Mouse (Mus musculus) embryonic facial prominence, embryonic 14.5 days (tissue): ENCODE measurements at regions not wholly inside any gene's neighbourhood (a gene's known extent, or its start where the extent isn't known, plus 50 kb on each side); places are given as distances from the start of the nearest gene placed in this dataset.

Source experiments
- ATAC-seq: fragments of 200-750 bp; cut with Nextera tagmentation; 2 replicates; pipeline ENCODE4 v1.8.0; 2017; ENCODE audit warnings: low read depth, moderate number of reproducible peaks, moderate TSS enrichment
- DNase-seq: peaks from one replicate; pipeline ENCODE4 v3.0.0-alpha.2; 2015; ENCODE audit warnings: low spot score
- H3K27ac ChIP-seq: fragments of 300-500 bp; sonication (generic); replicated peaks from 2 replicates; pipeline ENCODE4 v1.5.1; 2014; ENCODE audit warnings: low read depth, mild to moderate bottlenecking, low read length, moderate library complexity
- H3K27me3 ChIP-seq: fragments of 300-500 bp; sonication (generic); replicated peaks from 2 replicates; pipeline ENCODE4 v1.6.1; 2014; ENCODE audit warnings: low read length; ENCODE audit not compliant: control insufficient read depth, insufficient read depth
- H3K36me3 ChIP-seq: fragments of 300-500 bp; sonication (generic); 2 replicates; pipeline ENCODE4 v1.6.1; 2014; ENCODE audit warnings: low read length, mixed read lengths; ENCODE audit not compliant: control insufficient read depth, insufficient read depth
- H3K4me1 ChIP-seq: fragments of 300-500 bp; sonication (generic); 2 replicates; pipeline ENCODE4 v1.6.1; 2014; ENCODE audit warnings: antibody characterized with exemption, low read length; ENCODE audit not compliant: control insufficient read depth, insufficient read depth
- H3K4me2 ChIP-seq: fragments of 300-500 bp; sonication (generic); 2 replicates; pipeline ENCODE4 v1.6.1; 2014; ENCODE audit warnings: low read depth, mild to moderate bottlenecking, low read length, moderate library complexity, mixed read lengths
- H3K4me3 ChIP-seq: fragments of 300-500 bp; sonication (generic); 2 replicates; pipeline ENCODE4 v1.5.1; 2014; ENCODE audit warnings: low read depth, mild to moderate bottlenecking, low read length
- H3K9ac ChIP-seq: fragments of 300-500 bp; sonication (generic); 2 replicates; pipeline ENCODE4 v1.6.1; 2014; ENCODE audit warnings: low read depth, mild to moderate bottlenecking, low read length, moderate library complexity, mixed read lengths
- H3K9me3 ChIP-seq: fragments of 300-500 bp; sonication (generic); 2 replicates; pipeline ENCODE4 v1.6.1; 2016; ENCODE audit warnings: low read length; ENCODE audit not compliant: control insufficient read depth
- WGBS: fragments of 180-500 bp; shearing (Covaris S2); extraction: QIAGEN DNeasy Blood & Tissue Kit; methylation state at CpG from one replicate; pipeline ENCODE4 v1.1.7; 2014; 5-methylcytosine and 5-hydroxymethylcytosine counted together

DNA sequence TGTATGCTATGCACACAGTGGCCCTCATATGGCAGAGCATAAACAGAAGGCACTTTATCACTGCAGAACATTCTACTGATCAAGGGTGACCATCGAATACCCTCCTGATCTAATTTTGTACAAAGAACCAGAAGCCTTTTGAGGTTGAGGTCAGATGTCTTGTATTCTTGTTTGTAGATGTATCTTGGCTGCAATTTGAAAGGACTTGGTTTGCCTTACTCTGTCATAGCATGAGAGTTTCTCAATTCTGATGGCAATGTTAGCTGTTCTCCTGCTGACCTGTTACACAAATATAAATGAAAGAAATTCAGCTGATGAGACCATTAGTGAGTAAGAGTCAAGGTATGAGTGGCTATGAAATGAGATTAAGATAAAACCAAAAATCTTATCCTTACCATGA lies 199.1 kb upstream of the Aldoart1 start:
- H3K27me3 ChIP-seq, result no peaks in the 10 kb centered on the region
- H3K9ac ChIP-seq, result no peak overlapping the region

DNA sequence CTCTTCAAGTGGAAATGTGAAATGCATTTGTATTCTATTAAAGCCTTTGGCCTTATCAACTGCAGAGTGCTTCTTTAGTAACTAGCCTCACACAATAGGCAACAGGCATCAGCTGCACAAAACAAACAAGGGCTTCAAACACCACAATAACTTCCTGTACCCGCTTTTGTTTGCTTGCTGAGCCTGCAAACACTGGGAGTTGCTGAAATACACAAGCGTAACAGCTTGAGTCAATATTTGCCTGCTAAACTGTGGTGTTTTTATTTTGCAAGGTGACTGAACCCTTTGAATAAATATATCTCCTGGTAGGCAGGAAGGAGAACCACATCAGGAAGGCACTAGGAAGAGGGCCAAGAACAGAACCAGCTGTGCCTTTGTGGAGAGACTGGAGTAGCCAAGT lies 195.4 kb upstream of the Aldoart1 start:
- WGBS, result 51% methylated on average over 2 of the region's 2 CpGs
- Histone ChIP-seq H3K27me3 (no peaks in the 10 kb centered on the region), H3K9ac (no peak overlapping the region), H3K27ac (no peak overlapping the region), H3K4me1 (no peaks in the 10 kb centered on the region; the same call in 1 of the 2 replicates), H3K36me3 (no peaks in the 10 kb centered on the region), H3K4me2 (no peak overlapping the region), H3K4me3 (no peak overlapping the region), H3K9me3 (no peaks in the 10 kb centered on the region)
- DNase-seq (peak; percentile 27), ATAC-seq (no peak; the same call in 1 of the 2 replicates)

More for the DNA sequence above, 199.1 kb upstream of the Aldoart1 start:
- no peaks in the 10 kb centered on the region; the same call in 1 of the 2 replicates for H3K4me1 ChIP-seq
- no peak overlapping the region for H3K27ac ChIP-seq
- no peaks in the 10 kb centered on the region for H3K36me3 ChIP-seq
- no peaks in the 10 kb centered on the region for H3K9me3 ChIP-seq
- no peak for ATAC-seq
- 88% methylated on average over 1 of the region's 1 CpGs for WGBS
- H3K4me3 ChIP-seq, result no peak overlapping the region
- no peak overlapping the region for H3K4me2 ChIP-seq
- DNase-seq, result no peak

- H3K36me3 ChIP-seq, result no peaks in the 10 kb centered on the region
- no peak overlapping the region for H3K9ac ChIP-seq
- ATAC-seq, result no peak
- DNase-seq, result no peak
- H3K4me2 ChIP-seq, result no peak overlapping the region
- 12% methylated on average over 2 of the region's 2 CpGs for WGBS
- H3K9me3 ChIP-seq, result no peaks in the 10 kb centered on the region
- H3K4me1 ChIP-seq, result no peaks in the 10 kb centered on the region; the same call in 1 of the 2 replicates
- no peak overlapping the region for H3K27ac ChIP-seq
- H3K4me3 ChIP-seq, result no peak overlapping the region
- H3K27me3 ChIP-seq, result no peaks in the 10 kb centered on the region
Measured at GRCm38 (mm10) chr4:73044356-73044755, 191.9 kb upstream of the Aldoart1 start.

GRCm38 (mm10) chr4:73042672-73043071 lies 190.2 kb upstream of the Aldoart1 start:
- H3K4me3 ChIP-seq, result no peak overlapping the region
- ATAC-seq (no peak), DNase-seq (peak; percentile 82)
- H3K36me3 ChIP-seq, result no peaks in the 10 kb centered on the region
- WGBS, result 14% methylated on average over 2 of the region's 2 CpGs
- H3K27ac ChIP-seq, result no peak overlapping the region
- H3K4me1 ChIP-seq, result no peaks in the 10 kb centered on the region; the same call in 1 of the 2 replicates
- no peak overlapping the region for H3K9ac ChIP-seq
- H3K27me3 ChIP-seq, result no peaks in the 10 kb centered on the region
- H3K9me3 ChIP-seq, result no peaks in the 10 kb centered on the region
- no peak overlapping the region for H3K4me2 ChIP-seq

DNA sequence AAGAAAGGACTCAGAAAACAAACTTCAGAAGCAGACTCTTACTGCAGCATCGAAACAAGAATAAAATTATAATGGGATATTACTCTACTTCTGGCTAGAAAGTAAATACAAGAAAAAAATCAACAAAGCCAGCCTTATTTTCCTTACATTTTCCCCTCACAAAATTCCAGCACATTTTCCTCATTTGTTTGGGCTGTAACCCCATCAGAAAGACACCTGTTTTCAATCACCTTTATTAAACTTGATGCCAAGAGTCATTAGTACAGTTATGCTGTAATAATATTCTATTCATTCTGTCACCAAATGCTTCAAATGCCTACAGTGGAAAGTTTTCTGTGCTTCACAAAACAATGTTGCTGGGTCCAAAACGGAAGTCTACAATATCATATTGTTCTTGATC lies 189.1 kb upstream of the Aldoart1 start:
- H3K4me1 ChIP-seq, result no peaks in the 10 kb centered on the region

DNA sequence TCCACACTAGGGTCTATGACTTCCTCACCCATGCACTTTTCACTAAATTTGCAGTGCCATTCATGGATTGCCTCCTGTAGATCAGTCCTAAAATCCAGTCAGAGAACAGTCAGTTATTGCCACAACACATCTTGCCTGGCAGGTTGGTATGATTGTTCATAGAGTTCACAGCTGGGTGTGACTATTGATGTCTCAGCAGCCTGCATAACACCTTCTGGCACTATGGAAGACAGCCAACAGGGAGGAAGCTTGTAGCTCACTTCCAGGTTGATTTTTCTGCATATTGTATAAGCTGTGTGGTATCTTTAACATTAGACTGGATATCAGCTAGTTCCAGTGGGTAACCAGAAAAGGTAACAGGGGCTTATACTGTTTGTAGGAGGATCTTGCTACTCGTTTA lies 145.3 kb upstream of the Aldoart1 start:
- no peak for ATAC-seq
- DNase-seq, result peak; percentile 8
- no peaks in the 10 kb centered on the region for H3K9me3 ChIP-seq
- WGBS, result 63% methylated on average over 1 of the region's 1 CpGs
- H3K4me3 ChIP-seq, result no peak overlapping the region
- H3K4me1 ChIP-seq, result no peaks in the 10 kb centered on the region
- no peaks in the 10 kb centered on the region for H3K27me3 ChIP-seq
- H3K36me3 ChIP-seq, result no peaks in the 10 kb centered on the region
- H3K27ac ChIP-seq, result no peak overlapping the region
- H3K9ac ChIP-seq, result no peak overlapping the region
- no peak overlapping the region for H3K4me2 ChIP-seq

More for the DNA sequence above, 189.1 kb upstream of the Aldoart1 start:
- no peak for ATAC-seq
- WGBS, result 40% methylated on average over 2 of the region's 2 CpGs
- H3K9me3 ChIP-seq, result no peaks in the 10 kb centered on the region
- no peaks in the 10 kb centered on the region for H3K36me3 ChIP-seq
- peak; percentile 29 for DNase-seq
- no peak overlapping the region for H3K9ac ChIP-seq
- no peak overlapping the region for H3K4me3 ChIP-seq
- no peaks in the 10 kb centered on the region for H3K27me3 ChIP-seq
- H3K27ac ChIP-seq, result no peak overlapping the region
- no peak overlapping the region for H3K4me2 ChIP-seq

DNA sequence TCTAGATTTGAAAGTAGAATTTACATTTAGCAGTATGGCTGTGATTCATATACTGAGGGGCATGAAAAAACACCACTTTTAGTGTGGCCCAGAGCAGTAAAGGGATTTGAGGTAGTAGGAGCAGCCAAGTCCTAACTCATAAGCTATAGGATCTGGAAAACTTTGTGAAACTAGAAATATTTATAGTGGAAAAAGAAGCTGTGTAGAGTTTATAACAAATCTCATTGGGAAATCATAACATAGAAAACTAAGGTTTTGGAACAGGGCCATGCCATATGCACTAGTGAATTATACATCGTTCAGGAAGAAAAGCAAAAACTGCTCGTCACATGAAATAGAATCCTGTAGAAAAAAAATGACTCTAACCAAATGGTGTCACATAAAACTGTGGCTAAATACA lies 143.7 kb upstream of the Aldoart1 start:
- no peaks in the 10 kb centered on the region for H3K36me3 ChIP-seq
- H3K4me3 ChIP-seq, result no peak overlapping the region
- WGBS, result 35% methylated on average over 2 of the region's 2 CpGs
- H3K4me1 ChIP-seq, result no peaks in the 10 kb centered on the region
- H3K9me3 ChIP-seq, result no peaks in the 10 kb centered on the region
- no peak overlapping the region for H3K4me2 ChIP-seq
- ATAC-seq (no peak), DNase-seq (peak; percentile 80)
- no peak overlapping the region for H3K27ac ChIP-seq
- H3K27me3 ChIP-seq, result no peaks in the 10 kb centered on the region
- no peak overlapping the region for H3K9ac ChIP-seq

GRCm38 (mm10) chr4:72946369-72946981 lies 94.0 kb upstream of the Aldoart1 start:
- Histone ChIP-seq H3K9me3 (no peaks in the 10 kb centered on the region), H3K27me3 (no peaks in the 10 kb centered on the region), H3K36me3 (no peaks in the 10 kb centered on the region), H3K27ac (no peak overlapping the region), H3K9ac (no peak overlapping the region), H3K4me3 (no peak overlapping the region), H3K4me1 (peaks cover 10% of the 10 kb centered on the region; the same call in 1 of the 2 replicates), H3K4me2 (no peak overlapping the region)
- 7% methylated on average over 7 of the region's 7 CpGs for WGBS
- ATAC-seq (peak; percentile 95), DNase-seq (peak; percentile 96)

- Histone ChIP-seq H3K4me1 (no peaks in the 10 kb centered on the region), H3K27me3 (no peaks in the 10 kb centered on the region), H3K9me3 (no peaks in the 10 kb centered on the region), H3K4me3 (no peak overlapping the region), H3K9ac (no peak overlapping the region), H3K36me3 (no peaks in the 10 kb centered on the region), H3K4me2 (no peak overlapping the region), H3K27ac (no peak overlapping the region)
- ATAC-seq (no peak), DNase-seq (no peak)
- 66% methylated on average over 3 of the region's 3 CpGs for WGBS
Measured at GRCm38 (mm10) chr4:72923396-72923795, 71.0 kb upstream of the Aldoart1 start.
